Mouse (Mus musculus) small intestine, adult 2 months (tissue): ENCODE data around the gene Rcc1. TPM values are rescaled to one million over a fixed set of nuclear protein-coding genes. Genes with fewer than 3 reads are reported as not detected.

Experiments used
- H3K27ac ChIP-seq: fragments of 200-500 bp; 2 replicates; pipeline ENCODE4 v1.5.1; 2012; ENCODE audit warnings: low read depth, low read length, control low read depth, inconsistent platforms; ENCODE audit not compliant: insufficient read depth
- H3K27me3 ChIP-seq: fragments of 200-500 bp; 2 replicates; pipeline ENCODE4 v1.6.1; 2012; ENCODE audit warnings: mild to moderate bottlenecking, moderate library complexity, low read length, inconsistent platforms; ENCODE audit not compliant: control insufficient read depth, insufficient read depth
- H3K36me3 ChIP-seq: fragments of 200-500 bp; 2 replicates; pipeline ENCODE4 v1.6.1; 2012; ENCODE audit warnings: mild to moderate bottlenecking, low read length, control low read depth, inconsistent platforms; ENCODE audit not compliant: control insufficient read depth, insufficient read depth
- H3K4me1 ChIP-seq: fragments of 200-500 bp; 2 replicates; pipeline ENCODE4 v1.6.1; 2012; ENCODE audit warnings: low read length, inconsistent platforms, mixed read lengths; ENCODE audit not compliant: control insufficient read depth, insufficient read depth, insufficient read length
- H3K4me3 ChIP-seq: fragments of 200-500 bp; 2 replicates; pipeline ENCODE4 v1.5.1; 2012; ENCODE audit warnings: low read depth, mild to moderate bottlenecking, control low read depth, inconsistent platforms, low read length, moderate library complexity
- CTCF ChIP-seq: fragments of 200-500 bp; IDR thresholded peaks from 2 replicates; pipeline ENCODE4 v1.5.1; 2012; ENCODE audit warnings: low read depth, mild to moderate bottlenecking, control low read depth, inconsistent platforms, low read length, moderate library complexity, mixed read lengths; ENCODE audit not compliant: insufficient replicate concordance, insufficient read length; ENCODE audit errors: extremely low read depth
- POLR2A ChIP-seq: fragments of 200-500 bp; IDR thresholded peaks from 2 replicates; pipeline ENCODE4 v1.6.1; 2012; ENCODE audit warnings: low read depth, mild to moderate bottlenecking, control low read depth, inconsistent platforms, low read length, moderate library complexity
- WGBS: fragments of 180-500 bp; shearing (Covaris S2); methylation state at CpG from one replicate; pipeline ENCODE4 v1.1.7; 2018; 5-methylcytosine and 5-hydroxymethylcytosine counted together
- polyA plus RNA-seq: library from polyadenylated mRNA; depleted of rRNA; stranded (reverse); fragments of >200 nt; gene quantifications from 2 replicates; pipeline ENCODE4 v1.2.3, GENCODE M21; 2012

The Rcc1 gene
- polyA plus RNA-seq, 1 experiment = 9.6 TPM

GRCm38 (mm10) chr4:132332880-132333279 lies 20.5 kb downstream of the Rcc1 start:
- Histone ChIP-seq H3K4me1 (peaks cover 10% of the 10 kb centered on the region; the same call in 1 of the 2 replicates), H3K27me3 (no peaks in the 10 kb centered on the region), H3K27ac (no peak overlapping the region), H3K36me3 (peaks cover 33% of the 10 kb centered on the region), H3K4me3 (no peak overlapping the region)
- WGBS = 59% methylated on average over 6 of the region's 6 CpGs
- TF ChIP-seq CTCF (no peak), POLR2A (no peak)

GRCm38 (mm10) chr4:132331960-132332359 lies 21.4 kb downstream of the Rcc1 start:
- 74% methylated on average over 3 of the region's 3 CpGs for WGBS
- H3K4me1 ChIP-seq = peaks cover 10% of the 10 kb centered on the region; the same call in 1 of the 2 replicates
- H3K4me3 ChIP-seq = no peak overlapping the region
- no peaks in the 10 kb centered on the region for H3K27me3 ChIP-seq
- TF ChIP-seq CTCF = no peak
- TF ChIP-seq POLR2A = no peak
- no peak overlapping the region for H3K27ac ChIP-seq
- peaks cover 29% of the 10 kb centered on the region for H3K36me3 ChIP-seq

GRCm38 (mm10) chr4:132329835-132330354 lies 23.5 kb downstream of the Rcc1 start:
- WGBS = 5% methylated on average over 10 of the region's 10 CpGs
- TF ChIP-seq CTCF (no peak), POLR2A (no peak)
- peaks cover 24% of the 10 kb centered on the region for H3K36me3 ChIP-seq
- H3K4me1 ChIP-seq = peaks cover 10% of the 10 kb centered on the region; the same call in 1 of the 2 replicates
- peak overlapping the region; percentile 74 for H3K27ac ChIP-seq
- H3K27me3 ChIP-seq = no peaks in the 10 kb centered on the region
- H3K4me3 ChIP-seq = peak overlapping the region; percentile 78

- Histone ChIP-seq H3K36me3 (peaks cover 24% of the 10 kb centered on the region), H3K4me1 (peaks cover 10% of the 10 kb centered on the region; the same call in 1 of the 2 replicates), H3K27me3 (no peaks in the 10 kb centered on the region), H3K4me3 (peak within 1 kb of the TSS; percentile 78), H3K27ac (peak within 1 kb of the TSS; percentile 74)
- WGBS = under 1% methylated on average over 52 of the region's 52 CpGs
- TF ChIP-seq POLR2A = peak; percentile 87
- no peak for TF ChIP-seq CTCF
Measured at GRCm38 (mm10) chr4:132329115-132329834, 24.1 kb downstream of the Rcc1 start, which contains the start of gene Trnau1ap. Gene Trnau1ap, minus strand, starts transcription at chr4:132329538.

- WGBS = 65% methylated on average over 14 of the region's 14 CpGs
- peak overlapping the region; percentile 78 for H3K4me3 ChIP-seq
- H3K36me3 ChIP-seq = peaks cover 22% of the 10 kb centered on the region
- H3K27me3 ChIP-seq = no peaks in the 10 kb centered on the region
- peak overlapping the region; percentile 63 for H3K27ac ChIP-seq
- no peak for TF ChIP-seq CTCF
- H3K4me1 ChIP-seq = peaks cover 6% of the 10 kb centered on the region; the same call in 1 of the 2 replicates
Measured at GRCm38 (mm10) chr4:132328391-132328982, 24.9 kb downstream of the Rcc1 start.

GRCm38 (mm10) chr4:132326481-132326880 lies 26.9 kb downstream of the Rcc1 start:
- TF ChIP-seq CTCF = no peak
- no peak for TF ChIP-seq POLR2A
- 71% methylated on average over 5 of the region's 5 CpGs for WGBS
- Histone ChIP-seq H3K27ac (no peak overlapping the region), H3K27me3 (no peaks in the 10 kb centered on the region), H3K4me1 (peaks cover 3% of the 10 kb centered on the region; the same call in 1 of the 2 replicates), H3K36me3 (peaks cover 26% of the 10 kb centered on the region), H3K4me3 (no peak overlapping the region)

- Histone ChIP-seq H3K4me1 (no peaks in the 10 kb centered on the region), H3K27ac (no peak overlapping the region), H3K27me3 (no peaks in the 10 kb centered on the region), H3K36me3 (peaks cover 43% of the 10 kb centered on the region), H3K4me3 (no peak overlapping the region)
- TF ChIP-seq CTCF (no peak), POLR2A (no peak)
- WGBS = 80% methylated on average over 8 of the region's 8 CpGs
Measured at GRCm38 (mm10) chr4:132315711-132316110, 37.7 kb downstream of the Rcc1 start.
